Mouse (Mus musculus): ENCODE data around the gene B020004J07Rik. TPM values are rescaled to one million over a fixed set of nuclear protein-coding genes. Genes with fewer than 3 reads are reported as not detected.
"Not testable (repeated sequence)": the region's sequence is repeated elsewhere in the genome, so short reads cannot be mapped to it uniquely, and the experiment has no call there.

Gene B020004J07Rik
- not detected in 2 replicates for polyA plus RNA-seq (2016; fragmentation: Nextera tagmentation; extraction: Ambion mirVana)

DNA sequence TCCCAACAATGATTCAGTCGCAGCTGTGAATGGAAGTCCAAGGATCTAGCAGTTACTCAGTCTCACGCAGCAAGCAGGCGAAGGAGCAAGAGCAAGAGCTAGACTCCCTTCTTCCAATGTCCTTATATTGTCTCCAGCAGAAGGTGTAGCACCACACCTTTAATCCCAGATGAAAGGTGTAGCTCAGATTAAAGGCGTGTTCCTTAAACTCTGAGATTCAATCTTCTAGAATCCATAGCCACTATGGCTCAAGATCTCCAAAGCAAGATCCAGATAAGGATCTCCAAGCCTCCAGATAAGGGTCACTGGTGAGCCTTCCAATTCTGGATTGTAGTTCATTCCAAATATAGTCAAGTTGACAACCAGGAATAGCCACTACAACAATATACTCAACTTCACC, at the start of gene B020004J07Rik:
B020004J07Rik (minus strand) TSS at position 101 of the 400 bp plus-strand sequence.
- WGBS: 97% methylated on average over 4 of the region's 4 CpGs
- H3K9me3 ChIP-seq; H3K9ac ChIP-seq; H3K27ac ChIP-seq; H3K27me3 ChIP-seq; ATAC-seq (ENCODE audit: low FRiP score); H3K4me1 ChIP-seq; H3K4me3 ChIP-seq (replicated peaks); H3K36me3 ChIP-seq (replicated peaks); H3K4me2 ChIP-seq: not testable (repeated sequence)

DNA sequence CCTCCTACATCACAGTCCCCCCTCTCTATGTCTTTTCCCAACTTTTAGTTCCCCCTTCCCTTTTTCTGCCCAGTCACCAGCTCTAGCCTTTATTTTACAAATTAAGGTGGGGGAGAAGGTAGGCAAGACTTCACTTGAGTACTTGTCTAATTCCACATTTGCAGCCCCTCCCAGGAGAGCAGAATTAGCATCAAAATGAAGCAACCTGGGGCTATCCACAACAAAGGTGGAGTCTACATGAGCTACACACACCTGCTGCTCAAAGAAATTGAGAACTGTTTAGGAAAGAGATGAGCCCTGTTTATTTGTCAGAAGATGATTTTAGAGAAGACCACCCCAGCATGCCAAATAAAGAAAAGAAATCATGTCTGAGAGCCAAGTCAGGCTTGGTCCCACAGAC, 45.6 kb upstream of the B020004J07Rik start:
- H3K27ac ChIP-seq: no peak overlapping the region
- H3K9ac ChIP-seq: no peak overlapping the region
- H3K4me1 ChIP-seq: no peaks in the 10 kb centered on the region
- H3K4me2 ChIP-seq: no peak overlapping the region
- no peak for ATAC-seq (ENCODE audit: low FRiP score)
- H3K4me3 ChIP-seq (replicated peaks): no peak overlapping the region
- H3K9me3 ChIP-seq: no peaks in the 10 kb centered on the region
- no peaks in the 10 kb centered on the region for H3K27me3 ChIP-seq
- no peaks in the 10 kb centered on the region for H3K36me3 ChIP-seq (replicated peaks)

DNA sequence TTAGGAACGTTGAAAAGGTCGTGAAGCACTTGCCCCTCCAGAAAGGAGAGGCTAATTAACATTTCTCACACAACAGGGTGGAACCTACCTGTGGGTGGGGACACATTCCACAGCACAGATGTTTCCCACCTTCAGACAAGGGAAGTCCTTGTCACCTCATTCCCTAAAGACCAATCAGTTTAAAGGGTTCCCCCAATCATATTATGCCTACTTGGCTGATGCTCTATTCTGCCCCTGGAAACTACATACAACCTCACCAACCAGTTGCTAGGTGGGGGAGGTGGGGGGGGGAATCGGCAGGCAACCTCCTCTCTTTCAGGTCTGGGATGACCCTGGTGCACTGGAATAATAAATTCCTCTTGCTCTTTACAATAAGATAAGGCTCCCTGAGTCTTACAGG, 39.8 kb upstream of the B020004J07Rik start:
- H3K9me3 ChIP-seq: no peaks in the 10 kb centered on the region
- no peak for ATAC-seq (ENCODE audit: low FRiP score)
- H3K36me3 ChIP-seq (replicated peaks): no peaks in the 10 kb centered on the region
- H3K9ac ChIP-seq: no peak overlapping the region
- no peak overlapping the region for H3K27ac ChIP-seq
- H3K4me2 ChIP-seq: no peak overlapping the region
- WGBS: 48% methylated on average over 3 of the region's 3 CpGs
- no peaks in the 10 kb centered on the region for H3K27me3 ChIP-seq
- no peaks in the 10 kb centered on the region for H3K4me1 ChIP-seq
- H3K4me3 ChIP-seq (replicated peaks): no peak overlapping the region

DNA sequence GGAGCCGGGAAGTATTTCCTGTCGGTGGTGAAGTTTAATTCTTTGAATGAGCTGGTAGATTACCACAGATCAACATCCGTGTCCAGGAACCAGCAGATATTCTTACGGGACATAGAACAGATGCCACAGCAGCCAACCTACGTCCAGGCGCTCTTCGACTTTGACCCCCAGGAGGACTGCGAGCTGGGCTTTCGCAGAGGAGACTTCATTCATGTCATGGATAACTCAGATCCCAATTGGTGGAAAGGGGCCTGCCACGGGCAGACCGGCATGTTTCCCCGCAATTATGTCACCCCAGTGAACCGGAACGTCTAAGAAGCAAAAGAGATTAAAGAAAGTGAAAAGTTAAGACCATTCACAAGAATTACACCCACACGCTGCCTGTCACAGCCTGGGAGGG, 31.9 kb upstream of the B020004J07Rik start:
- not testable (repeated sequence) for H3K4me3 ChIP-seq (replicated peaks); H3K9ac ChIP-seq; H3K4me1 ChIP-seq; ATAC-seq (ENCODE audit: low FRiP score); H3K4me2 ChIP-seq; H3K27ac ChIP-seq; H3K9me3 ChIP-seq; H3K27me3 ChIP-seq; H3K36me3 ChIP-seq (replicated peaks)
- WGBS: 81% methylated on average over 15 of the region's 15 CpGs

DNA sequence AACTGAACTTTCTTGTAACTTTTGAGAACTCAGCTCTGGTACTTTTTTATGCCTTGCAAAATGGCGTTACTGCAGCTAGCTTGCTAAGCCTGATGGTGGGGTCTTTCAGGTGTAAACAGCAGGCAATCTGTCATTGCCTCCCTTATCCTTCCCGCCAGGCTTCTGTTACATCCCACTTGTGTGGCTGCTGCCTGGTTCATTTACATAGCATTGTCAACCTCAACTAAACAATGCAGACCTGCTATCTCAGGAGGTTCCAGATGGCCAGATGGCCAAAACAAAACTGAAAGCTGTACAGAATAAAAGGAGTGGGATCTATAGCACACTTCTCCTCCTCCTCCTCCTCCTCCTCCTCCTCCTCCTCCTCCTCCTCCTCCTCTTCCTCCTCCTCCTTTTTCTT, 28.2 kb upstream of the B020004J07Rik start:
- not testable (repeated sequence) for H3K4me2 ChIP-seq; H3K36me3 ChIP-seq (replicated peaks); H3K9ac ChIP-seq; H3K4me3 ChIP-seq (replicated peaks); H3K4me1 ChIP-seq; H3K27me3 ChIP-seq; ATAC-seq (ENCODE audit: low FRiP score); H3K9me3 ChIP-seq; H3K27ac ChIP-seq
- WGBS: 71% methylated on average over 2 of the region's 2 CpGs

DNA sequence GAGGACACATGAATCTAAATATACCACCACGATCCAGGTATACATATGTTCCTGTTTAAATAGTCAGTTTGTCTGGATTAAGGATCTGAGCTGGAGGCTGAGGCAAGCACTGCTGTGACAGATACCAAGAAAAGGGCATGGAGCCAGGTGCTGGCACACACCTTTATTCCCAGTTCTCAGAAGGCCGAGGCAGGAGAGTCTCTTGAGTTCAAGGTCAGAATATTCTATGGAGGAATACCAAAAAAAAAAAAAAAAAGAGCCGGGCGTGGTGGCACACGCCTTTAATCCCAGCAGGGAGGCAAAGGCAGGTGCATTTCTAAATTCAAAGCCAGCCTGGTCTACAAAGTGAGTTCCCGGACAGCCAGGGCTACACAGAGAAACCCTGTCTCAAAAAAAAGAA, 18.5 kb upstream of the B020004J07Rik start:
- 91% methylated on average over 6 of the region's 6 CpGs for WGBS
- no peaks in the 10 kb centered on the region for H3K9me3 ChIP-seq
- H3K27me3 ChIP-seq: no peaks in the 10 kb centered on the region
- ATAC-seq (ENCODE audit: low FRiP score): no peak
- no peaks in the 10 kb centered on the region for H3K36me3 ChIP-seq (replicated peaks)
- H3K4me3 ChIP-seq (replicated peaks): no peak overlapping the region
- no peaks in the 10 kb centered on the region for H3K4me1 ChIP-seq
- no peak overlapping the region for H3K9ac ChIP-seq
- no peak overlapping the region for H3K4me2 ChIP-seq
- no peak overlapping the region for H3K27ac ChIP-seq

DNA sequence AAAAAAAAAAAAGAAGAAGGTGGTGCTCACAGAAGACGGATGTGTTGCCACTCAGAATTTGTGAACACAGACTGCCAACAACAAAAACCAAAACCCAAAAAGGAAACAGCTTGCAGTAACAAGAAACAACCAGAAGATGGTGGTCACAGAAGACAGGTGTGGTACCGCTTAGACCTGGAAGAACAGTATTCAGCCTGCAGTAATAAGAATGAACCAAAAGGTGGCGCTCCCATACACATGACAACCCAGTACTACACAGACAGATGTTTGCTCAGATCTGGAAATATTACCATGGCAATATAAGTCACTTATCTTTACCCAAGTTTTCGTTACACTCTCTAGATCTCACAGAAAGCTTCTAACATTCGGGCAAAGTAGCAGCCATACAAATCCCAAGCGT, 17.1 kb upstream of the B020004J07Rik start:
- no peak overlapping the region for H3K4me2 ChIP-seq
- no peaks in the 10 kb centered on the region for H3K27me3 ChIP-seq
- WGBS: 46% methylated on average over 6 of the region's 6 CpGs
- no peaks in the 10 kb centered on the region for H3K4me1 ChIP-seq
- no peaks in the 10 kb centered on the region for H3K9me3 ChIP-seq
- H3K36me3 ChIP-seq (replicated peaks): no peaks in the 10 kb centered on the region
- H3K9ac ChIP-seq: no peak overlapping the region
- H3K4me3 ChIP-seq (replicated peaks): no peak overlapping the region
- H3K27ac ChIP-seq: no peak overlapping the region
- no peak for ATAC-seq (ENCODE audit: low FRiP score)

DNA sequence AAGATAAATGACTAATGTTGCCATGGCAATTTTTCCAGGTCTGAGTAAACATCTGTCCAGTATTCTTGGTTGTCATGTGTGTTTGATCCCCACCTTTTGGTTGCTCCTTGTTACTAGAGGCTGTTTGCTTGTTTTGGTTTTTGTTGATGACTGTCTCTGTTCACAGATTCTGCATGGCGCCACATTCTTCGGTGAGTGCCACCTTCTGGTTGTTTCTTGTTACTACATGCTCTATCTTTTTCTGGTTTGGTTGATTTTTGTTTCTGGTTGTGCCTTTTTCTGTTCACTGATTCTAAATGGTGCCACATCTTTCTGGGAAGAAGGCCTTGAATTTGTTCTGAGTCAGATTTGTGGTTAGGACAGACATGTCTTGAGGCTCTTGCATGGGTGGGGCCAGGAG, 7.1 kb upstream of the B020004J07Rik start:
- Histone ChIP-seq H3K9ac (no peak overlapping the region), H3K27ac (no peak overlapping the region), H3K36me3 (replicated peaks) (no peaks in the 10 kb centered on the region; the same call in 1 of the 2 replicates), H3K27me3 (no peaks in the 10 kb centered on the region), H3K4me3 (replicated peaks) (no peak overlapping the region), H3K4me1 (no peaks in the 10 kb centered on the region), H3K9me3 (peaks cover 17% of the 10 kb centered on the region), H3K4me2 (no peak overlapping the region)
- WGBS: 63% methylated on average over 2 of the region's 2 CpGs
- no peak for ATAC-seq (ENCODE audit: low FRiP score)

Other genes with a start within 250 kb of the B020004J07Rik start
- 62.8 and 63.9 TPM in 2 replicates for gene Leprot, start 196.3 kb downstream of the B020004J07Rik start, polyA plus RNA-seq (2016; fragmentation: Nextera tagmentation; extraction: Ambion mirVana)
- 1.8 and 2.0 TPM in 2 replicates for gene Lepr, start 126.6 kb downstream of the B020004J07Rik start, polyA plus RNA-seq (2016; fragmentation: Nextera tagmentation; extraction: Ambion mirVana)
- gene C130073F10Rik, start 49.8 kb upstream of the B020004J07Rik start, polyA plus RNA-seq (2016; fragmentation: Nextera tagmentation; extraction: Ambion mirVana): not detected in 2 replicates
- gene Gm12800, start 65.1 kb upstream of the B020004J07Rik start, polyA plus RNA-seq (2016; fragmentation: Nextera tagmentation; extraction: Ambion mirVana): not detected in 2 replicates
- not detected in 2 replicates for gene Gm12794, start 96.4 kb upstream of the B020004J07Rik start, polyA plus RNA-seq (2016; fragmentation: Nextera tagmentation; extraction: Ambion mirVana)
- not detected in 2 replicates for gene Gm12790, start 137.0 kb upstream of the B020004J07Rik start, polyA plus RNA-seq (2016; fragmentation: Nextera tagmentation; extraction: Ambion mirVana)
- gene Gm12789, start 142.6 kb upstream of the B020004J07Rik start, polyA plus RNA-seq (2016; fragmentation: Nextera tagmentation; extraction: Ambion mirVana): not detected in 2 replicates
- gene Pde4b, start 243.5 kb upstream of the B020004J07Rik start, polyA plus RNA-seq (2016; fragmentation: Nextera tagmentation; extraction: Ambion mirVana): 7.5 and 10.0 TPM in 2 replicates